Mouse (Mus musculus): ENCODE measurements around the gene Ubac2. TPM values are rescaled to one million over a fixed set of nuclear protein-coding genes. Genes with fewer than 3 reads are reported as not detected.
A peak's percentile ranks its signal among the peaks of the same experiment; 100 is the strongest.

Gene Ubac2
- polyA plus RNA-seq, 1 experiment from 2014 or later, result 72.9 TPM

- ATAC-seq (replicated peaks; ENCODE audit: low FRiP score) (no peak), DNase-seq (ENCODE audit: low spot score) (no peak)
- Histone ChIP-seq H3K9me3 (ENCODE audit: control insufficient read depth, low read length) (no peaks in the 10 kb centered on the region), H3K4me2 (ENCODE audit: low read depth, low read length, severe bottlenecking) (no peak overlapping the region), H3K4me3 (ENCODE audit: low read depth, low read length) (no peak overlapping the region), H3K27ac (ENCODE audit: low read depth, low read length) (no peak overlapping the region), H3K36me3 (ENCODE audit: control insufficient read depth, insufficient read depth, low read length) (no peaks in the 10 kb centered on the region), H3K4me1 (replicated peaks; ENCODE audit: control insufficient read depth, insufficient read depth, low read length) (no peaks in the 10 kb centered on the region), H3K27me3 (ENCODE audit: control insufficient read depth, insufficient read depth, low read length) (no peaks in the 10 kb centered on the region), H3K9ac (ENCODE audit: low read length) (no peak overlapping the region)
- 86% methylated on average over 3 of the region's 3 CpGs for whole genome bisulfite sequencing
These were observed 163.0 kb downstream of the Ubac2 start for GRCm38 (mm10) chr14:122041413-122041825.

GRCm38 (mm10) chr14:122042142-122042694 is 163.8 kb downstream of the Ubac2 start:
- H3K4me2 ChIP-seq (ENCODE audit: low read depth, low read length, severe bottlenecking), result no peak overlapping the region
- no peak overlapping the region for H3K4me3 ChIP-seq (ENCODE audit: low read depth, low read length)
- ATAC-seq (replicated peaks; ENCODE audit: low FRiP score) (no peak), DNase-seq (ENCODE audit: low spot score) (no peak)
- H3K27me3 ChIP-seq (ENCODE audit: control insufficient read depth, insufficient read depth, low read length), result no peaks in the 10 kb centered on the region
- H3K9me3 ChIP-seq (ENCODE audit: control insufficient read depth, low read length), result no peaks in the 10 kb centered on the region
- no peak overlapping the region for H3K27ac ChIP-seq (ENCODE audit: low read depth, low read length)
- no peak overlapping the region for H3K9ac ChIP-seq (ENCODE audit: low read length)
- 88% methylated on average over 8 of the region's 8 CpGs for WGBS
- H3K36me3 ChIP-seq (ENCODE audit: control insufficient read depth, insufficient read depth, low read length), result no peaks in the 10 kb centered on the region
- no peaks in the 10 kb centered on the region for H3K4me1 ChIP-seq (replicated peaks; ENCODE audit: control insufficient read depth, insufficient read depth, low read length)

- no peak overlapping the region for H3K9ac ChIP-seq (ENCODE audit: low read length)
- WGBS, result 91% methylated on average over 8 of the region's 8 CpGs
- H3K4me1 ChIP-seq (replicated peaks; ENCODE audit: control insufficient read depth, insufficient read depth, low read length), result no peaks in the 10 kb centered on the region
- no peak overlapping the region for H3K4me3 ChIP-seq (ENCODE audit: low read depth, low read length)
- H3K36me3 ChIP-seq (ENCODE audit: control insufficient read depth, insufficient read depth, low read length), result no peaks in the 10 kb centered on the region
- no peak overlapping the region for H3K4me2 ChIP-seq (ENCODE audit: low read depth, low read length, severe bottlenecking)
- no peaks in the 10 kb centered on the region for H3K9me3 ChIP-seq (ENCODE audit: control insufficient read depth, low read length)
- no peak overlapping the region for H3K27ac ChIP-seq (ENCODE audit: low read depth, low read length)
- ATAC-seq (replicated peaks; ENCODE audit: low FRiP score) (no peak), DNase-seq (ENCODE audit: low spot score) (no peak)
- no peaks in the 10 kb centered on the region for H3K27me3 ChIP-seq (ENCODE audit: control insufficient read depth, insufficient read depth, low read length)
These were observed 169.4 kb downstream of the Ubac2 start for GRCm38 (mm10) chr14:122047784-122048183.

GRCm38 (mm10) chr14:122048816-122049215 is 170.4 kb downstream of the Ubac2 start:
- no peak overlapping the region for H3K27ac ChIP-seq (ENCODE audit: low read depth, low read length)
- no peak overlapping the region for H3K9ac ChIP-seq (ENCODE audit: low read length)
- no peaks in the 10 kb centered on the region for H3K36me3 ChIP-seq (ENCODE audit: control insufficient read depth, insufficient read depth, low read length)
- 91% methylated on average over 9 of the region's 9 CpGs for WGBS
- H3K27me3 ChIP-seq (ENCODE audit: control insufficient read depth, insufficient read depth, low read length), result no peaks in the 10 kb centered on the region
- H3K4me3 ChIP-seq (ENCODE audit: low read depth, low read length), result no peak overlapping the region
- no peak overlapping the region for H3K4me2 ChIP-seq (ENCODE audit: low read depth, low read length, severe bottlenecking)
- no peak for ATAC-seq (replicated peaks; ENCODE audit: low FRiP score)
- no peaks in the 10 kb centered on the region for H3K9me3 ChIP-seq (ENCODE audit: control insufficient read depth, low read length)
- DNase-seq (ENCODE audit: low spot score), result no peak
- no peaks in the 10 kb centered on the region for H3K4me1 ChIP-seq (replicated peaks; ENCODE audit: control insufficient read depth, insufficient read depth, low read length)

DNA sequence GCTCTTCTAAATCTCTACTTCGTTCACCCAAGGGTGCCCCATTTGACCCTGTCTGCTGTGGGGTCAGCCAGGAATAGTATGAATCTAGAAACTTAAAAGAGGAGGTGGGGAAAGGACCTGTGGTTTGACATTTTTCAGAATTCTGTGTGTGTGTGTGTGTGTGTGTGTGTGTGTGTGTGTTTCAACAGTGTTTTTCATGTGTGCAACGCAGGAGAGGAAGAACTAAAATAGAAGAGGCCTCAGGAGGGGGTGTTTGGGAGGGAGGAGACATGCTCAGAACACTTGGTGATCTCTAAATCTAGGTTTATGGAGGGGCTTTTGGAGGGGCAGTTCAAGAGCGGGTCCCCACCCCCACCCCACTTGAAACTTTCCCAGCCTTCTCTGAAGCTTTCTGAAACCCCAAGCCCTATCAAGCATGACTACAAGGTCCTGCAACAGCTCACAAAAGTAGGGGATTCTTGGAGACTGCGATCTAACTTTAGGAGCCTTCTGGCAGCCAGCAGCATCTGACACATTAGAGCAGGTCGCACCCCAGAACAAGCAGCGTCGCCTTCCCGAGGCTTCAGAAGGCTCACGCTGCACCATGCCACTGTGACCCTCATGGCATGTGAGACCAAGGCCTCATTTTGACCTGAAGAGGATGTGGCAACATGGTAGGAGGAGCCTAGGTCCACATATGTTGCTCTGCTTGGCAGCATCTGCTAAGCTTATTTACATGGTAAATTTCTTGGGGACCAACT is 174.6 kb downstream of the Ubac2 start:
- Histone ChIP-seq H3K36me3 (ENCODE audit: control insufficient read depth, insufficient read depth, low read length) (no peaks in the 10 kb centered on the region), H3K9ac (ENCODE audit: low read length) (no peak overlapping the region), H3K9me3 (ENCODE audit: control insufficient read depth, low read length) (no peaks in the 10 kb centered on the region), H3K27ac (ENCODE audit: low read depth, low read length) (no peak overlapping the region), H3K27me3 (ENCODE audit: control insufficient read depth, insufficient read depth, low read length) (no peaks in the 10 kb centered on the region), H3K4me1 (replicated peaks; ENCODE audit: control insufficient read depth, insufficient read depth, low read length) (no peaks in the 10 kb centered on the region), H3K4me2 (ENCODE audit: low read depth, low read length, severe bottlenecking) (no peak overlapping the region), H3K4me3 (ENCODE audit: low read depth, low read length) (no peak overlapping the region)
- DNase-seq (ENCODE audit: low spot score) (no peak), ATAC-seq (replicated peaks; ENCODE audit: low FRiP score) (no peak)
- WGBS, result 84% methylated on average over 9 of the region's 9 CpGs

- H3K4me1 ChIP-seq (replicated peaks; ENCODE audit: control insufficient read depth, insufficient read depth, low read length), result no peaks in the 10 kb centered on the region
- 82% methylated on average over 6 of the region's 6 CpGs for WGBS
- ATAC-seq (replicated peaks; ENCODE audit: low FRiP score), result no peak
These were observed 178.5 kb downstream of the Ubac2 start for GRCm38 (mm10) chr14:122056871-122057270.

DNA sequence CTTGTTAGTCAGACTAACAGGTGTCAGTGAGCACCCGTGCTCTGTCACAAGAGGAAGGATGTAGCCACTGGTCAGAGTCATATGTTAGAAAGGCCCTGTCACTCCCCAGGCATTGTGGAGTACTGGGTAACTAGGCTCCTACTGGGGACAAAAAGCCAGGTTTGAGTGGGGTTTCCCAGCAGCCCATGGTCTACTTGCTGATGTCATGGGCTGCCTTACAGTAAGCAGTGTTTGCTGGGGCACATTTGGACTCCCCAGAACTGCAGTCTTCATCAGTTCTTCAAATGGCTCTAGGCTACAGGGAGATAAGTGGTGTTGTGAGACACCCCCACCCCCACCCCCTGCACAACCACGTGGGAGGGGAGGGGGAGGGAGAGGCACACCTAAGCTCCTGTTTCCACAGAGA is 179.5 kb downstream of the Ubac2 start:
- Histone ChIP-seq H3K4me3 (ENCODE audit: low read depth, low read length) (no peak overlapping the region), H3K9me3 (ENCODE audit: control insufficient read depth, low read length) (no peaks in the 10 kb centered on the region), H3K27ac (ENCODE audit: low read depth, low read length) (no peak overlapping the region), H3K4me1 (replicated peaks; ENCODE audit: control insufficient read depth, insufficient read depth, low read length) (no peaks in the 10 kb centered on the region), H3K4me2 (ENCODE audit: low read depth, low read length, severe bottlenecking) (no peak overlapping the region), H3K9ac (ENCODE audit: low read length) (no peak overlapping the region), H3K36me3 (ENCODE audit: control insufficient read depth, insufficient read depth, low read length) (no peaks in the 10 kb centered on the region), H3K27me3 (ENCODE audit: control insufficient read depth, insufficient read depth, low read length) (no peaks in the 10 kb centered on the region)
- no peak for ATAC-seq (replicated peaks; ENCODE audit: low FRiP score)
- 37% methylated on average over 2 of the region's 2 CpGs for WGBS
- no peak for DNase-seq (ENCODE audit: low spot score)

More at GRCm38 (mm10) chr14:122056871-122057270, 178.5 kb downstream of the Ubac2 start:
- no peak overlapping the region for H3K4me2 ChIP-seq (ENCODE audit: low read depth, low read length, severe bottlenecking)
- H3K9me3 ChIP-seq (ENCODE audit: control insufficient read depth, low read length), result no peaks in the 10 kb centered on the region
- no peak for DNase-seq (ENCODE audit: low spot score)
- no peaks in the 10 kb centered on the region for H3K27me3 ChIP-seq (ENCODE audit: control insufficient read depth, insufficient read depth, low read length)
- H3K27ac ChIP-seq (ENCODE audit: low read depth, low read length), result no peak overlapping the region
- H3K4me3 ChIP-seq (ENCODE audit: low read depth, low read length), result no peak overlapping the region
- no peak overlapping the region for H3K9ac ChIP-seq (ENCODE audit: low read length)
- no peaks in the 10 kb centered on the region for H3K36me3 ChIP-seq (ENCODE audit: control insufficient read depth, insufficient read depth, low read length)

- Histone ChIP-seq H3K9me3 (ENCODE audit: control insufficient read depth, low read length) (no peaks in the 10 kb centered on the region), H3K4me2 (ENCODE audit: low read depth, low read length, severe bottlenecking) (no peak overlapping the region), H3K9ac (ENCODE audit: low read length) (no peak overlapping the region), H3K27ac (ENCODE audit: low read depth, low read length) (no peak overlapping the region), H3K4me1 (replicated peaks; ENCODE audit: control insufficient read depth, insufficient read depth, low read length) (no peaks in the 10 kb centered on the region), H3K27me3 (ENCODE audit: control insufficient read depth, insufficient read depth, low read length) (no peaks in the 10 kb centered on the region), H3K4me3 (ENCODE audit: low read depth, low read length) (no peak overlapping the region), H3K36me3 (ENCODE audit: control insufficient read depth, insufficient read depth, low read length) (no peaks in the 10 kb centered on the region)
- DNase-seq (ENCODE audit: low spot score) (peak; percentile 82), ATAC-seq (replicated peaks; ENCODE audit: low FRiP score) (peak; percentile 46; the same call in 1 of the 2 replicates)
- whole genome bisulfite sequencing, result 16% methylated on average over 3 of the region's 3 CpGs
These were observed 182.2 kb downstream of the Ubac2 start for GRCm38 (mm10) chr14:122060642-122061041.

DNA sequence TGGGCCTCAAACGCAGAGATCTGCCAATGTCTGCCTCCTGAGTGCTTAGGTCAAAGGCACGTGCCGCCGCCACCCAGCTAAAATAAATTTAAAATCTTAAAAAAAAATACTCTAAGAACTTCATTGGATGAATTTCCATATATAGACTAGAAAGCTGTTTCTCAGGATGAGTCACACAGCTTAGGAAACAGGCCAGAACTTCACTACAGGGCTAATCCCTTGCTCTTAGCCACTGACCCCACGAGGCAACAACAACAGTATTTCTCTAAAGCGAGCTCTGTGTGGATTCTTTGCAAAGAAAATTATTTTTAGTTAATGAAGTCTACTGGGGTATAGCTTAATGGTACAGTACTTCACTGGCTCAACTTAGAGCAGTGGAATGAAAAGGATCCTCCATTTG is 183.0 kb downstream of the Ubac2 start:
- 91% methylated on average over 6 of the region's 6 CpGs for WGBS
- no peak overlapping the region for H3K4me3 ChIP-seq (ENCODE audit: low read depth, low read length)
- no peak overlapping the region for H3K27ac ChIP-seq (ENCODE audit: low read depth, low read length)
- H3K4me2 ChIP-seq (ENCODE audit: low read depth, low read length, severe bottlenecking), result no peak overlapping the region
- H3K36me3 ChIP-seq (ENCODE audit: control insufficient read depth, insufficient read depth, low read length), result no peaks in the 10 kb centered on the region
- H3K9ac ChIP-seq (ENCODE audit: low read length), result no peak overlapping the region
- ATAC-seq (replicated peaks; ENCODE audit: low FRiP score) (no peak), DNase-seq (ENCODE audit: low spot score) (no peak)
- no peaks in the 10 kb centered on the region for H3K27me3 ChIP-seq (ENCODE audit: control insufficient read depth, insufficient read depth, low read length)
- no peaks in the 10 kb centered on the region for H3K4me1 ChIP-seq (replicated peaks; ENCODE audit: control insufficient read depth, insufficient read depth, low read length)
- H3K9me3 ChIP-seq (ENCODE audit: control insufficient read depth, low read length), result no peaks in the 10 kb centered on the region

All from forebrain, embryonic 11.5 days (tissue).